Mouse (Mus musculus) right cerebral cortex, postnatal 36 days (tissue): ENCODE measurements around the gene Stpg2.
"Not testable (repeated sequence)": the region's sequence is repeated elsewhere in the genome, so short reads cannot be mapped to it uniquely, and the experiment has no call there.

Experiments
- DNase-seq, 2 experiments: peaks; one replicate each; pipeline ENCODE4 v3.0.0; 2022; ENCODE audit warnings: low spot score in 2 of 2, mixed read lengths in 1 of 2

Gene Stpg2

GRCm38 (mm10) chr3:139419142-139419541 lies 213.6 kb downstream of the Stpg2 start:
- DNase-seq, result no peak

- no peak for DNase-seq
Observed at GRCm38 (mm10) chr3:139442170-139442569, 236.7 kb downstream of the Stpg2 start.

- no peak for DNase-seq
Observed at GRCm38 (mm10) chr3:139495939-139496338, 290.4 kb downstream of the Stpg2 start.

- no peak for DNase-seq
Observed at GRCm38 (mm10) chr3:139502216-139502615, 296.7 kb downstream of the Stpg2 start.

GRCm38 (mm10) chr3:139509275-139509985 lies 303.9 kb downstream of the Stpg2 start:
- DNase-seq, result no peak

- no peak for DNase-seq
Observed at GRCm38 (mm10) chr3:139578496-139578895, 373.0 kb downstream of the Stpg2 start.

GRCm38 (mm10) chr3:139581298-139581697 lies 375.8 kb downstream of the Stpg2 start:
- DNase-seq, result no peak

GRCm38 (mm10) chr3:139599508-139599907 lies 394.0 kb downstream of the Stpg2 start:
- DNase-seq, result no peak

GRCm38 (mm10) chr3:139608267-139608666 lies 402.8 kb downstream of the Stpg2 start:
- DNase-seq, result not testable (repeated sequence)

- DNase-seq, result no peak
Observed at GRCm38 (mm10) chr3:139614641-139615040, 409.1 kb downstream of the Stpg2 start.

- DNase-seq, result no peak
Observed at GRCm38 (mm10) chr3:139615791-139616190, 410.3 kb downstream of the Stpg2 start.

GRCm38 (mm10) chr3:139637887-139638286 lies 432.4 kb downstream of the Stpg2 start:
- no peak for DNase-seq

GRCm38 (mm10) chr3:139651505-139651904 lies 446.0 kb downstream of the Stpg2 start:
- DNase-seq, result no peak

GRCm38 (mm10) chr3:139659416-139659815 lies 453.9 kb downstream of the Stpg2 start:
- no peak for DNase-seq

GRCm38 (mm10) chr3:139662241-139662640 lies 456.7 kb downstream of the Stpg2 start:
- DNase-seq, result no peak

- no peak for DNase-seq
Observed at GRCm38 (mm10) chr3:139663712-139664245, 458.3 kb downstream of the Stpg2 start.

- DNase-seq, result no peak
Observed at GRCm38 (mm10) chr3:139665047-139665446, 459.6 kb downstream of the Stpg2 start.

- DNase-seq, result no peak
Observed at GRCm38 (mm10) chr3:139676192-139676591, 470.7 kb downstream of the Stpg2 start.

- no peak for DNase-seq
Observed at GRCm38 (mm10) chr3:139676723-139677122, 471.2 kb downstream of the Stpg2 start.

GRCm38 (mm10) chr3:139704238-139704637 lies 498.7 kb downstream of the Stpg2 start:
- not testable (repeated sequence) for DNase-seq

- not testable (repeated sequence) for DNase-seq
Observed at GRCm38 (mm10) chr3:139707396-139707795, 501.9 kb downstream of the Stpg2 start.

- DNase-seq, result no peak
Observed at GRCm38 (mm10) chr3:139709794-139710193, 504.3 kb downstream of the Stpg2 start.

- no peak for DNase-seq
Observed at GRCm38 (mm10) chr3:139728751-139729150, 523.3 kb downstream of the Stpg2 start.

GRCm38 (mm10) chr3:139729248-139729647 lies 523.8 kb downstream of the Stpg2 start:
- DNase-seq, result no peak
